Mouse (Mus musculus) liver, embryonic 13.5 days (tissue): ENCODE results near the gene Mlycd. TPM values are rescaled to one million over a fixed set of nuclear protein-coding genes. Genes with fewer than 3 reads are reported as not detected.

Experiments used
- ATAC-seq: fragments of 200-750 bp; cut with Nextera tagmentation; 2 replicates; pipeline ENCODE4 v1.8.0; 2017; ENCODE audit warnings: low read depth, mild to moderate bottlenecking, moderate number of reproducible peaks, moderate library complexity
- DNase-seq: peaks from one replicate; pipeline ENCODE4 v3.0.0; 2022
- H3K27ac ChIP-seq: fragments of 300-500 bp; sonication (generic); 2 replicates; pipeline ENCODE4 v1.5.1; 2015; ENCODE audit warnings: moderate library complexity, mild to moderate bottlenecking, inconsistent platforms
- H3K27me3 ChIP-seq: fragments of 300-500 bp; sonication (generic); 2 replicates; pipeline ENCODE4 v1.6.1; 2015; ENCODE audit warnings: mild to moderate bottlenecking, inconsistent platforms
- H3K36me3 ChIP-seq: fragments of 300-500 bp; sonication (generic); 2 replicates; pipeline ENCODE4 v1.6.1; 2015; ENCODE audit warnings: mild to moderate bottlenecking, inconsistent platforms
- H3K4me1 ChIP-seq: fragments of 300-500 bp; sonication (generic); replicated peaks from 2 replicates; pipeline ENCODE4 v1.6.1; 2015; ENCODE audit warnings: inconsistent platforms
- H3K4me2 ChIP-seq: fragments of 300-500 bp; sonication (generic); 2 replicates; pipeline ENCODE4 v1.6.1; 2015; ENCODE audit warnings: inconsistent platforms, mild to moderate bottlenecking, moderate library complexity
- H3K4me3 ChIP-seq: fragments of 300-500 bp; sonication (generic); replicated peaks from 2 replicates; pipeline ENCODE4 v1.5.1; 2015; ENCODE audit warnings: mild to moderate bottlenecking, inconsistent platforms
- H3K9ac ChIP-seq: fragments of 300-500 bp; sonication (generic); 2 replicates; pipeline ENCODE4 v1.6.1; 2015; ENCODE audit warnings: mild to moderate bottlenecking, inconsistent platforms
- H3K9me3 ChIP-seq: fragments of 300-500 bp; sonication (generic); replicated peaks from 2 replicates; pipeline ENCODE4 v1.6.1; 2016; ENCODE audit warnings: inconsistent platforms
- WGBS: fragments of 180-500 bp; shearing (Covaris S2); methylation state at CpG from one replicate; pipeline ENCODE4 v1.1.7; 2015; ENCODE audit not compliant: insufficient replicate concordance; 5-methylcytosine and 5-hydroxymethylcytosine counted together
- polyA plus RNA-seq: library from polyadenylated mRNA; unstranded; fragments of >200 nt; fragmentation: Nextera tagmentation; extraction: Ambion mirVana; gene quantifications from 2 replicates; pipeline ENCODE4 v1.2.1, GENCODE M21; 2015

Mlycd gene
- polyA plus RNA-seq, 1 experiment from 2014 or later = 7.3 TPM

DNA sequence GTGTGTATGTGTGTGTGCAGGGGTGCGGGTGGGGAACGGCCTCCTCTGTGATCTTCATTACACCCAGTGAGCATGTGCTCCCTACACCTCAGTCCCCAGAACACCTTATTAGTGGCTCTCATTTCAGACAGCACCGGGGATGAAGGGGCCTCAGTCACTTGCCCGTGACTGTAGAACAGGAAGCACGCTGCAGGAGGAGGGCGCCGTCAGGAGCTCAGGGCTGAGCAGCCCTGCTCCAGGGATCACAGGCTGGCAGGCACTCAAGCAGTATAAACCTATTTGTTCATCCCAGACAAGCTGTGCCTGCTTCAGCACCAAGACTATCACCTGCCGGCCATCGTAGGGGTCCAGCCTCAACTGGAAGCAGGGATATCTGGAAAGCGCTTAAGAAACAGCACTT is 9.2 kb downstream of the Mlycd start:
- Histone ChIP-seq H3K4me1 (peaks cover 13% of the 10 kb centered on the region), H3K4me2 (no peak overlapping the region), H3K9ac (no peak overlapping the region), H3K9me3 (no peaks in the 10 kb centered on the region), H3K36me3 (peaks cover 26% of the 10 kb centered on the region; the same call in 1 of the 2 replicates), H3K27ac (no peak overlapping the region), H3K4me3 (no peak overlapping the region), H3K27me3 (no peaks in the 10 kb centered on the region)
- 61% methylated on average over 10 of the region's 10 CpGs for WGBS
- ATAC-seq (no peak), DNase-seq (no peak)

- no peak overlapping the region for H3K9ac ChIP-seq
- no peak overlapping the region for H3K4me2 ChIP-seq
- H3K4me1 ChIP-seq = peaks cover 11% of the 10 kb centered on the region; the same call in 1 of the 2 replicates
- H3K27me3 ChIP-seq = no peaks in the 10 kb centered on the region
- no peak overlapping the region for H3K4me3 ChIP-seq
- peaks cover 34% of the 10 kb centered on the region; the same call in 1 of the 2 replicates for H3K36me3 ChIP-seq
- H3K27ac ChIP-seq = no peak overlapping the region
- H3K9me3 ChIP-seq = no peaks in the 10 kb centered on the region
- WGBS = 83% methylated on average over 5 of the region's 5 CpGs
- DNase-seq (no peak), ATAC-seq (no peak)
Observed at GRCm38 (mm10) chr8:119404648-119405047, 10.0 kb downstream of the Mlycd start.

DNA sequence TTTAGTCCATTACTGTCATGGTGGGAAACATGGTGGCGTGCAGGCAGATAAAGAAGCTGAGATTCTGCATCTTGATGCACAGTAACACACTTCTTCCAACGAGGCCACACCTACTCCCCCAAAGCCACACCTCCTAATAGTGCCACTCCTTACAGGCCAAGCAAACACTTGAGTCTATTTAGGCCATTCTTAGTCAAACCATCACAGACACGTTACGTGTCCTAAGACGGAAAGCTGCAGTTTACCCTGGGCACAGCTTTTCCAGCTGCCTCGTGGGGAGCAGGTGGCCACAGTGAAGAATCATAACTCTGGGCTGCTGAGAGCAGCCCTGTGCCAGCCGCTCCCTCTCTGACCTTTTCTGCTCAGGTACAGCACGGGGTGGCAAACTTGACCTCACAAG is 13.6 kb downstream of the Mlycd start:
- ATAC-seq (no peak), DNase-seq (no peak)
- H3K9me3 ChIP-seq = no peaks in the 10 kb centered on the region
- H3K4me3 ChIP-seq = no peak overlapping the region
- peaks cover 43% of the 10 kb centered on the region for H3K36me3 ChIP-seq
- no peak overlapping the region for H3K9ac ChIP-seq
- H3K4me1 ChIP-seq = peaks cover 11% of the 10 kb centered on the region
- 70% methylated on average over 8 of the region's 8 CpGs for WGBS
- H3K27me3 ChIP-seq = no peaks in the 10 kb centered on the region
- no peak overlapping the region for H3K27ac ChIP-seq
- no peak overlapping the region for H3K4me2 ChIP-seq

DNA sequence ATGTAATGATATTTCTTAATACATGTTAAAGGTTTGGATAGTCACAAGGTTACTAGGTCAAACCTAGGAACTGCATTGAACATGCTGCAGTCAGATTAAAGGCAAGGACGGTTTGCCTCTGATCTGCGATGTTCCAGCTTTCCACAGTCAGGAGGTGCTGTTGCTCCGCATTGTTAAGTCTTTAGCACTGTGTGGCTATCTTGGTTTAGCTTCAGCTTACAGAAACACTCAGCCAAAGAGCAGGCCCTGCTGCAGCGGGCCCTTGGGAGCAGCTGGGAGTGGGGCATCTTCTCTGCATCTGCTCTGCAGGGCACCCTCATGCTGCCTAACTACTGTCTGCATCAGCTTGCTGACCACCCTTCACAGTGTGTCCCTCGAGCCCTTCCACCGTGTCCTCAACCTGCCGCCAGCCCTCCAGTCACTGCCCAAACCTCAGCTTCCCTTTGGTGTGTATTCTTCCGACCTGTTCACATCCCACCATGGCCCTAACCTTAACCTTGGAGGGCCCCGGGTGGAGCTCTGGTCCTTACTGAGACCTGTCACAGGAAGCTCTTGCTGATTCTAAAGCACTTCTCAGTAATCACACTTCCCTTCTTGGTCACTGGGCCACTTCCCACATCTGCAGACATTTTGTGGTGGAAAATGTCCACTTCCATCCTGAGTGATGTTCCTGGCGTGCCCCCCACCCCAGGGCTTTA is 17.5 kb downstream of the Mlycd start:
- ATAC-seq (peak; percentile 22; the same call in 1 of the 2 replicates), DNase-seq (no peak)
- H3K36me3 ChIP-seq = peaks cover 31% of the 10 kb centered on the region
- WGBS = 41% methylated on average over 10 of the region's 10 CpGs
- no peak overlapping the region for H3K9ac ChIP-seq
- no peak overlapping the region for H3K27ac ChIP-seq
- no peak overlapping the region; the same call in 1 of the 2 replicates for H3K4me2 ChIP-seq
- H3K4me3 ChIP-seq = no peak overlapping the region
- no peaks in the 10 kb centered on the region for H3K27me3 ChIP-seq
- H3K4me1 ChIP-seq = peaks cover 11% of the 10 kb centered on the region
- no peaks in the 10 kb centered on the region for H3K9me3 ChIP-seq

DNA sequence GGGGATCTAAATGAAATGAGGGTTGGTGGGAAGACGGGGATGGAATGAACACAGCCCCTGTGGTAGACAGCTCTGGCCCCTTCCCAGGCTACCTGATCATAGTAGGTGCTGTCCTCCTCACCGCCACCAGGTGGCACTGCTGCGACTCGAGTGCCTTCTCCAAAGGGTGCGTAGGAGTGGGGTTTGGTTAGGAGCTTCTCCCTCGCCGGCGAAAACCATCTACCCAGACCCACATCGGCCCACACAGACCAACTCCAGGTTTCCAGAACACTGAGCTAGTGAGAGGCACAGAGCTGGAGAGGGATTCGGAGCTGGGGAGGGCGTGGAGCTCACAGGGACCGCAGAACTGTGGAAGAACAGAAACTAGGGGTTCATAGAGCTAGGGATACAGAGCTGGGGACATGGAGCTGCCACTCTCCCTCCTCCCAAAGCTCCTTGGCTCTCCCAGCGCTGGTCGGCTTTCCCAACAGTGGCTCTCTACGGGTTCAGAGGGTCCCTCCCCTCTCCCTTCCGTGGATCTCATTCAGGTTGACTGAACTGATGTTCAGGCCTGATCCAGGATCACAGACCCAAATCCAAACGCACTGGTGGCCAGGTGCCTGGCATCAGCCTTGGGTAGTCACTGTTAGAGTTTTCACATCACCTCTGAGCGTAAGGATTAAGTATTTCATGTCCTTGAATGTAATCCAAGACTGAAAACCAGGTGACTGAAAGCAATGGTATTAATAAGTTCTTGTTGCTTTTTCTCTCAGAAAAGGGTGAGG is 18.2 kb downstream of the Mlycd start:
- Histone ChIP-seq H3K9me3 (no peaks in the 10 kb centered on the region), H3K27ac (no peak overlapping the region), H3K4me2 (peak overlapping the region; percentile 47), H3K9ac (peak overlapping the region; percentile 40; the same call in 1 of the 2 replicates), H3K27me3 (no peaks in the 10 kb centered on the region), H3K36me3 (peaks cover 27% of the 10 kb centered on the region), H3K4me3 (no peak overlapping the region), H3K4me1 (peaks cover 11% of the 10 kb centered on the region)
- 13% methylated on average over 18 of the region's 18 CpGs for WGBS
- DNase-seq = peak; percentile 51
- ATAC-seq = peak; percentile 67

GRCm38 (mm10) chr8:119413605-119414004 is 18.9 kb downstream of the Mlycd start:
- peaks cover 20% of the 10 kb centered on the region for H3K36me3 ChIP-seq
- no peak overlapping the region for H3K27ac ChIP-seq
- H3K4me3 ChIP-seq = no peak overlapping the region
- no peak overlapping the region for H3K4me2 ChIP-seq
- DNase-seq (no peak), ATAC-seq (no peak)
- 69% methylated on average over 10 of the region's 10 CpGs for WGBS
- H3K4me1 ChIP-seq = peaks cover 11% of the 10 kb centered on the region
- H3K9me3 ChIP-seq = no peaks in the 10 kb centered on the region
- H3K27me3 ChIP-seq = no peaks in the 10 kb centered on the region
- no peak overlapping the region for H3K9ac ChIP-seq

DNA sequence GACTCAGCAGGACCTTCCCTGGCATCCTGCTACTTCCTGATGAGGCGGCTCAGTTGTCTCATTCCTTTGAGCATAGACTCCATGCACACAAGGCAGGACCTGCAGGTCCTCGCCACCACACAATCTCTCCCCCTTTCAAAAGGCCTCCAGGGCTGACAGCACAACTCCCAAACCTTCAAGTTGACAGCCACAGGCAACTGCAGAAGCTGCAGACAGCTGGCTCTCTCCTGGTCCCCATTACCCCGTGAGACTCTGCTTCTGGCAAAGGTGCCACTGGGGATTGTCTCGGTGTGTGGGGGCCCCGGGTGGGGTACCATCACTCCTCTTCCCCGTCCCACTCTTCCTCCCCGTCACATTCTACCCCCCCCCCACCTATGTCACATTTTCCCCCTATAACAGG is 25.6 kb downstream of the Mlycd start:
- no peak overlapping the region for H3K4me3 ChIP-seq
- DNase-seq = no peak
- no peak for ATAC-seq
- WGBS = 53% methylated on average over 7 of the region's 7 CpGs
- no peak overlapping the region for H3K9ac ChIP-seq
- H3K4me2 ChIP-seq = no peak overlapping the region
- H3K9me3 ChIP-seq = no peaks in the 10 kb centered on the region
- peaks cover 42% of the 10 kb centered on the region for H3K4me1 ChIP-seq
- no peaks in the 10 kb centered on the region for H3K27me3 ChIP-seq
- H3K27ac ChIP-seq = no peak overlapping the region
- no peaks in the 10 kb centered on the region for H3K36me3 ChIP-seq

DNA sequence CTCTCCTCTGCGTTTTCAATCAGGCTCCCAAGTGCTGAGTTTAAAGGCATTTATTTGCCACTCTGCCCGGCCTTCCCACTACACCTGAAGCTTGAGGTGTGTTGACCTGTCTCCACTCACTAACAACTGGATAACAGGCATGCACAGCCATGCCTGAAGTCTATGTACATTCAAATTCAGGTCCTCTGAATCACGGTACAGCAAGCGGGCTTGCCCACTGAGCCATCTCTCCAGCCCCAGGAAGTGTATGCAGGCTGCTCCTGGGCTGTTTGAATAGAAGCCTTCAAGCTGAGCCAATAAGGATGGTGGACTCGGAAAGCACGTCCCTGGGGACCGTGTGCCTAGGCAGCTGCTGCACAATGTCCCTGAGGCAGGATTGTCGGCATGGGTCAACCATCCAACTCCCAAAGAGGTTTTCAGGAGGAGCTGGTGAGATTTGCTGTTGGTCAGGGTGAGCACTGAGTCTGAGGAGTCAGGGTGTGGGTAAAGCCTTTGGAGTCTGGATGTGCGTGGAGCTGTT is 27.0 kb downstream of the Mlycd start:
- ATAC-seq (no peak), DNase-seq (no peak)
- Histone ChIP-seq H3K9me3 (no peaks in the 10 kb centered on the region), H3K4me3 (no peak overlapping the region), H3K9ac (no peak overlapping the region), H3K4me2 (no peak overlapping the region), H3K4me1 (peaks cover 51% of the 10 kb centered on the region), H3K27ac (no peak overlapping the region), H3K36me3 (no peaks in the 10 kb centered on the region), H3K27me3 (no peaks in the 10 kb centered on the region)
- 39% methylated on average over 9 of the region's 9 CpGs for WGBS

- ATAC-seq (no peak), DNase-seq (no peak)
- Histone ChIP-seq H3K36me3 (no peaks in the 10 kb centered on the region), H3K9me3 (no peaks in the 10 kb centered on the region), H3K4me2 (peak overlapping the region; percentile 3), H3K9ac (no peak overlapping the region), H3K27me3 (no peaks in the 10 kb centered on the region), H3K27ac (no peak overlapping the region), H3K4me3 (no peak overlapping the region), H3K4me1 (peaks cover 51% of the 10 kb centered on the region)
- 49% methylated on average over 9 of the region's 9 CpGs for WGBS
Observed at GRCm38 (mm10) chr8:119422123-119422711, 27.5 kb downstream of the Mlycd start.

DNA sequence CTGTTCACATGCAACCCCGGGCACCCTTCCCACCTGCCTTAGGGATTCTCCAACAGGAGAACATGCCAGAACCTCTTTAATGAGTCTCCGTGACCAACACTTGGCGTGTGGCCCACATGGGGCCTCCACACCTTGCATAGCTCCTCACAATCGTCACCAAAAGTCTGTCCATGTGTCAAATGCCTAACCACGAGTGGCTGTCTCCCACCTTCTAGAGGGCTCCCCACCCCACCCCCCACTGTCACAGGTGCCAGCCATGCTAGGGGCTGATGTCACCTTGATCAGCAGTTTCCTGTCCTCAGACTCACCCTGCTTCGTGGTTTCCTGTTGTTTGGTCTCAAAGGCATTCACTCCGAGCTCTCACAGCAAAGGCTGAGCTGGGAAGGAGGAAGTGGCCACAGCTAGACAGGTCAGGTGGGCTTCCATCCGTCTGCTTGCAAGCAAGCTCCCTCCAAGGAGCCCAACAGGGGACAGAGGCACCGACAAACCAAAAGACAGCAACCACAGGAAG is 29.0 kb downstream of the Mlycd start:
- no peak for DNase-seq
- Histone ChIP-seq H3K27ac (peak overlapping the region; percentile 73), H3K4me2 (peak overlapping the region; percentile 32), H3K36me3 (no peaks in the 10 kb centered on the region), H3K27me3 (no peaks in the 10 kb centered on the region), H3K4me3 (peak overlapping the region; percentile 8; the same call in 1 of the 2 replicates), H3K9me3 (no peaks in the 10 kb centered on the region), H3K4me1 (peaks cover 64% of the 10 kb centered on the region), H3K9ac (no peak overlapping the region)
- WGBS = 24% methylated on average over 9 of the region's 9 CpGs
- peak; percentile 21; the same call in 1 of the 2 replicates for ATAC-seq

- Histone ChIP-seq H3K4me2 (peak overlapping the region; percentile 32), H3K9ac (peak overlapping the region; percentile 9; the same call in 1 of the 2 replicates), H3K27me3 (no peaks in the 10 kb centered on the region), H3K27ac (peak overlapping the region; percentile 73), H3K4me3 (peak overlapping the region; percentile 8; the same call in 1 of the 2 replicates), H3K9me3 (no peaks in the 10 kb centered on the region), H3K4me1 (peaks cover 70% of the 10 kb centered on the region), H3K36me3 (no peaks in the 10 kb centered on the region)
- 56% methylated on average over 10 of the region's 10 CpGs for WGBS
- ATAC-seq (no peak), DNase-seq (no peak)
Observed at GRCm38 (mm10) chr8:119424199-119424733, 29.6 kb downstream of the Mlycd start.
